Mouse (Mus musculus): ENCODE measurements around the gene Dennd5a. TPM values are rescaled to one million over a fixed set of nuclear protein-coding genes. Genes with fewer than 3 reads are reported as not detected.
A peak's percentile ranks its signal among the peaks of the same experiment; 100 is the strongest.

The Dennd5a gene
- total RNA-seq, 2 experiments from 2014 or later: 182 to 205 TPM

GRCm38 (mm10) chr7:109967805-109968579 lies 7.7 kb upstream of the Dennd5a start:
- DNase-seq (ENCODE audit: low spot score in 2 of 2): peak; percentile 41 to 73

GRCm38 (mm10) chr7:109965658-109966057 lies 5.4 kb upstream of the Dennd5a start:
- no peak for DNase-seq (ENCODE audit: low spot score in 2 of 2)

- DNase-seq (ENCODE audit: low spot score in 2 of 2): no peak
These were observed 3.4 kb upstream of the Dennd5a start for GRCm38 (mm10) chr7:109963707-109964106.

GRCm38 (mm10) chr7:109962596-109962995 lies 2.3 kb upstream of the Dennd5a start:
- no peak for DNase-seq (ENCODE audit: low spot score in 2 of 2)

- no peak for DNase-seq (ENCODE audit: low spot score in 2 of 2)
These were observed 1.3 kb upstream of the Dennd5a start for GRCm38 (mm10) chr7:109961570-109961969.

GRCm38 (mm10) chr7:109960613-109961154 lies 414 bp upstream of the Dennd5a start:
- DNase-seq (ENCODE audit: low spot score in 2 of 2): no peak

- no peak for DNase-seq (ENCODE audit: low spot score in 2 of 2)
These were observed 1.2 kb downstream of the Dennd5a start for GRCm38 (mm10) chr7:109958843-109959715.

- no peak for DNase-seq (ENCODE audit: low spot score in 2 of 2)
These were observed 2.1 kb downstream of the Dennd5a start for GRCm38 (mm10) chr7:109957996-109958789.

GRCm38 (mm10) chr7:109954622-109955401 lies 5.5 kb downstream of the Dennd5a start:
- DNase-seq (ENCODE audit: low spot score in 2 of 2): no peak

- no peak for DNase-seq (ENCODE audit: low spot score in 2 of 2)
These were observed 9.0 kb downstream of the Dennd5a start for GRCm38 (mm10) chr7:109951297-109951696.

- no peak for DNase-seq (ENCODE audit: low spot score in 2 of 2)
These were observed 15.7 kb downstream of the Dennd5a start for GRCm38 (mm10) chr7:109944421-109945034.

- no peak for DNase-seq (ENCODE audit: low spot score in 2 of 2)
These were observed 30.6 kb downstream of the Dennd5a start for GRCm38 (mm10) chr7:109929628-109930027.

GRCm38 (mm10) chr7:109928365-109928764 lies 31.9 kb downstream of the Dennd5a start:
- DNase-seq (ENCODE audit: low spot score in 2 of 2): no peak

- no peak for DNase-seq (ENCODE audit: low spot score in 2 of 2)
These were observed 35.3 kb downstream of the Dennd5a start for GRCm38 (mm10) chr7:109924965-109925364.

GRCm38 (mm10) chr7:109922889-109923288 lies 37.4 kb downstream of the Dennd5a start:
- no peak for DNase-seq (ENCODE audit: low spot score in 2 of 2)

- no peak for DNase-seq (ENCODE audit: low spot score in 2 of 2)
These were observed 54.1 kb downstream of the Dennd5a start for GRCm38 (mm10) chr7:109906165-109906564.

- DNase-seq (ENCODE audit: low spot score in 2 of 2): no peak
These were observed 59.3 kb downstream of the Dennd5a start for GRCm38 (mm10) chr7:109900921-109901320.

- no peak for DNase-seq (ENCODE audit: low spot score in 2 of 2)
These were observed 61.4 kb downstream of the Dennd5a start for GRCm38 (mm10) chr7:109898911-109899310.

- DNase-seq (ENCODE audit: low spot score in 2 of 2): peak; percentile 59 to 76
These were observed 67.7 kb downstream of the Dennd5a start for GRCm38 (mm10) chr7:109892530-109892929.

- DNase-seq (ENCODE audit: low spot score in 2 of 2): no peak
These were observed 68.5 kb downstream of the Dennd5a start for GRCm38 (mm10) chr7:109891786-109892185.
